Mouse (Mus musculus) spleen, adult 2 months (tissue): ENCODE data around the gene Retreg2.

Source experiments
- CTCF ChIP-seq: fragments of 200-500 bp; IDR thresholded peaks from 2 replicates; pipeline ENCODE4 v1.5.1; 2011; ENCODE audit warnings: mild to moderate bottlenecking, inconsistent platforms; ENCODE audit not compliant: insufficient read depth, insufficient read length, insufficient replicate concordance; ENCODE audit errors: extremely low read depth
- POLR2A ChIP-seq: fragments of 200-500 bp; IDR thresholded peaks from 2 replicates; pipeline ENCODE4 v1.6.1; 2011; ENCODE audit warnings: low read depth, low read length, inconsistent platforms

GRCm38 (mm10) chr1:75192452-75192851 is 49.9 kb downstream of the Retreg2 start:
- no peak; the same call in 1 of the 2 replicates for TF ChIP-seq POLR2A
- TF ChIP-seq CTCF = no peak
